Mouse (Mus musculus) spleen, embryonic (tissue): ENCODE measurements around the gene Egr2.

Experiments
- CTCF ChIA-PET: fragments of 350-600 bp; sonication (Branson Sonifier 250); formaldehyde crosslinking; loops from one replicate; lab custom pipeline; 2022; lab: Charles Lee

Egr2 gene

DNA sequence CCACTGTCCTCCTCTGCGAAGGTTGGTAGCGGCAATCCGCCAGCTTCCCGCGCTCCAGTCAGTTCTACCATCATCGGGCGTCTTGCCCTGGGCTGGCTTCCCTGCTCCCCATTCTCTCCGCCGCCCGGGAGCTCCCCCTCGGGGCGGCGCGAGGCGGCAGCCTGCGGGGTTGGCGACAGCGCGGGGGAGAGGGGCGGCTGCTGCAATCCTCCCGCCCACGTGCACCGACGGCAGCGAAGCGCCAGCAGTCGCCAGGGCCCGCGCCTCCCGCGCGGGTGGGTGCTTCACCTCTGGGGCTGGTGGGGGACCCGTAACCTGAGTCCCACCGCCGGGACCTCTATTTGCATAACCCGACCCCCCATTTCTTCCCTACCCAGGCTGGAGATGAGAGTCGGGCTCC lies at the start of gene Egr2:
Egr2 (plus strand) TSS at position 220 of the 400 bp plus-strand sequence.
- CTCF ChIA-PET = interaction anchor here (0.5 to 0.9 kb wide), 2 partner anchors 58 to 217 kb away, joined by 3 to 12 read pairs; no protein-coding TSS in a partner anchor

DNA sequence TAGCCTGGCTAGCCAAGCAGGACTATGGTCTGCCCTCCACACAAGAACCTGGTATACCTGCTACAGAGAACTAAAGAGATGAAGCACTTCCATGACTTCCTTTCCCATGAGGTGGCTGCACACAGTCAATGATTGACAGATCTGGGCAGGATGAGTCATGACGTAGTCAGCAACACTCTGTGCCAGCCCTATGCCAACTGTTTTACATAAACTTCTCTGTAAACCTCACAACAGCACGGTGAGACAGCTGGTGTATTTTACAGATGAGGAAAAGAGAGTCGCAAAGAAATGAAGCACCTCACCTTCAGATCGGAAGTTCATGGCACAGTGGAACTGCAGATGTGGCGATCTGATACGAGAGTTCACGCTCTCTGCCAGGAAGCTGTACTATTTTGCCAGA lies 47.8 kb upstream of the Egr2 start:
- CTCF ChIA-PET = no interaction called here

DNA sequence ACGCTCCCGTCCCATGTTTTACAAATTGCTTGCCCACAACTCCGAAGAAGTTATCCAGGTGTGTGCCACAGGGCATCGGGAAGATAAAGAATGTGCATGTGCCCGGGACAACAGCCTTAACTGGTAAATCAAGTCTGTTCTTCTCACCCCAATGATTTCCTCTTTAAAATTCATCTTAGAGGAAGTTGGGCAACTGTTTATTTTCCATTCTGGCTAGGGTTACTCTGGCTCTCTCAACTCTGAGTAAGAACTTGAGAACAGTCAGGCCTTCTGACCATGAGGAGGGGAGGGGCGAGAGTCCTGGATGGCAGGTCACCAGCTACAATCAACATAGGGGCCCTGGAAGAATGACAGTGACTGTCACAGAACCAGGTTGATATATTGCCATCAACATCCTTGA lies 45.4 kb upstream of the Egr2 start:
- CTCF ChIA-PET = no interaction called here

DNA sequence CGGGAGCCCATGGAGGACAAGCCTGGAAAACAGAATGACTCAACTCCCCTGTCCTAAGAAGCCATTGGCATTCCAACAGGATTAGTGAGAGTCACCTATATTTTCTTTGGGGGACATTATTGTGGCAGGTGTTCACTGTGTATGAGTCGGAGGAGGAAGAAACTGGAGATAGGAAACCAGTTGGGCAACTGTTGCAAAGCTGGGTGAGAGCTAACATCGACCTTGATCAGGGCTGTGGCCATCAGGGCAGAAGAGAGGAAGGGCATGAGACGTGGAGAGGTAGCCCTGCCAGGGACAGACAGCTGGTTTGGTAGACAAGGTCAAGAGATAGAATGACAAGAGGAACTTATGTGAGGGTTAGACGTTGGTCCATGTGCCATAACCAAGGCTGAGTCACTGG lies 44.6 kb upstream of the Egr2 start:
- CTCF ChIA-PET = interaction anchor here (0.6 kb wide), 1 partner anchor 787 kb away, joined by 3 read pairs; no protein-coding TSS in a partner anchor

DNA sequence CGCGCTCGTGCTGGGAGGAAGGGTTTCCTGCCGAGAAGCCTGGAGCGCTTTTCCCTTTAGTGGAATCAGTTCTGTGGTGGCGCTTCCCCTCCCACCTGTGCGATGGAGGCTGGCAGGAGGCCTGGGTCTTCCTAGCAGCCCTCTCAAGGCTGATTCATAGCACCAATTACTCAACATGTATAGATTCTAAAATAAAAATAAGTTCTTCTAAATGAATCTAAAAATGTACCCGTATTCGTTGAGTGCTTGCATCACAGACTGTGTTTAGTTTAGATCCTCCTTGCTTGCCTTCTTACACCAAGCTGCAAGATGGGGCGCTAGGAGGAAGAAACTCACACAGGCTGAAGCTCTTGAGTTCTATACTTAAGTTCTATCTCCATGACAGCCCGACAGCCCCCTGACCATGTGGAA lies 43.1 kb upstream of the Egr2 start:
- CTCF ChIA-PET = no interaction called here

DNA sequence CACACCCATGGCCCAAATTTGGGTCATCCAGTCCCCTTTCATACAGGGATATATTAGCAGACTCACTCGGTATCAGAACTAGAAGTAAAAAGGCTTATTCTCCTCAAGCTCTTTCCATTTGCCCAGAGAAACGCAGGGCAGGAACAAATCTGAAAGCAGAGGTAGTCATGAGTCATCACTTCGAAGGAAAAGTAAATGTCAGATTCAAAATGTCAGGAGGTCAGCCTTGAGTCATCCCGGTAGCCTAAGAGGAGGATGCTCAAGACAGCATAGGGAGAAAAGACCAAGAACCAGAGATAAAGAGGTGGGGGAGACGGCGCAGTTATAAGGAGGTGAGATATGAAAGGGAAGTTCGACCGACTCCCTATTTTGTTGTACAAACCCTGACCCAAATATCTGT lies 41.7 kb upstream of the Egr2 start:
- CTCF ChIA-PET = no interaction called here

DNA sequence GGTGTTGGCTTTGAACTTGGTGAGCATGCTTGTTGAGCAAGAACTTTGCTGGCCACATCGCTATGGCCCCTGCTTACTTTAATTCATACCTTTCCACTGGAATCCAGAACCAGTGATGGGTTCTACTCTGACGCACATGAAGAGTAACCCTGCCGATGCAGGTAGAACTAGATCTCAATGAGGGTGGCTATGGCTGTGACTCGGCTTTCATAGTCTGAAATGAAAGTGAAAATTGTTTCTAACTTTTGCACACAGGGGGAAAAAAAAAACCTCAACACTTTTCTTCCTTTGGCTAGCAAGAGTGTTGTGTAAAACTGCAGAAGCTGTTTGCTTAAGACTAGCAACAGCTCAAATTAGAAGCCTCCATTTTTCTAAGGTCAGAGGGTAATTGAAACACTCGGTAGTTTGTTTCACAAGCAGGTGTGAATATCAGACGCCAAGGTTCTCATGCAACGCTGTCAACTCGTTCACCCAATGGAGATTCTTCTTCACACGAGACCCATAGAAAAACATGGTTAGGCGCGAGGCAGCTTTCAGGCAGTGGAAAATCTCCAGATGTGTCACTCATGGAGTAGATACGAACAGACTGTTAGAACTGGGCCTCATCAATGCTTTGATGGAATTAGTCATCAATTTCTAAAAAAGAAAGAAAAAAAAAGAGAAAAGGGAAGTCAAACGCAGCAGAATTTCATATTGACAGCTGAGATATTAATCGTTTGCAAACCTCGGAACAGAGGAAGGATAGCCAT lies 38.0 kb upstream of the Egr2 start:
- CTCF ChIA-PET = no interaction called here

DNA sequence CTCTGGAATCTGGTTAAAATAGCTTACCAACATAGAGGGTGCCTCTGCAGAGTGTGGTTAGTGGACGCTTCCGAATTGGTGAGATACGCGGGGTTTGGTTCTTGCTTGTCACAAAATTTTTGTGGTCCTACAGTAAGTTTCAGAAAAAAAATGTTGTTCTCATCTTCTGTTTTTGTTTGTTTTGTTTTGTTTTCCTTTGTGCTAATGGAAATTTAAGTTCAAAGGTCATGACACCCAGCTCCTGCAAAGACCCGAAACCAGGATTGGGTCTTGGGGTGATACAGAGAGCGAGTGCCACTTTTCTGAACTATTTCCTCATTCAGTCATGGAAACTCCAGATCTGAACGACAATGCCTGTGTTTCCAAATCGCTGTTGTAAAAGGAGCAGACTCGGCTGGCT lies 37.3 kb upstream of the Egr2 start:
- CTCF ChIA-PET = no interaction called here

DNA sequence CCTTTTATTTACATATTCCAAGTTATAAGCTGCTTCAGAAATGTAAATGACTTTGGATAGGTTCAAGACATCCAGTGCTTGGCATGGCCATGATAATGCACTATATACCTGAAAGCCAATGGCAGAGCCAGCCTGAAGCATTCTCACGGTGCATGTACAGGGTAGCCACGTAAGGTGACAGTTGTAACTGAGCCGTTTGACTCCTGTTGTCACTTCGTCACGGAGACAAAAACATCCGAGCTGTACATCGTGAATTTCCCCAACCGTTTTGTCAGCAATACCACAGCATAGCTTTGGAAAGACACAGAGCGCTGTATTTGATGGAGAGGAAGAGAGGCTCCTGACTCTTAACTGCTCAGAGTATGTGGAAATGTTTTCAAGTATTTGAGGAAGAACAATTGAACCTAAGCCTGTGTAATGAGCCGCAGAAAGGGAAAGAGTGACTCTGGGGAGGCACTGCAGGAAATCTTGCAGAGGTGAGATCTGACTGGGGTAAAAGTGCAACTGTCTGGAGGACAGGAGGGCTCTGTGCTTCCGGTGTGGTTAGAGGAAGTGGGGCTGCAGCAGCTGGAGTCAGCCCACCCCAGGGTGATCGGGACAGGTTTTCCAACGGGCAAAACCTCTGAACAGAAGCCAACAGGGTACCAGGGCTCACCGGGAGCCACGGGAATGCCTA lies 31.8 kb upstream of the Egr2 start:
- CTCF ChIA-PET = no interaction called here

DNA sequence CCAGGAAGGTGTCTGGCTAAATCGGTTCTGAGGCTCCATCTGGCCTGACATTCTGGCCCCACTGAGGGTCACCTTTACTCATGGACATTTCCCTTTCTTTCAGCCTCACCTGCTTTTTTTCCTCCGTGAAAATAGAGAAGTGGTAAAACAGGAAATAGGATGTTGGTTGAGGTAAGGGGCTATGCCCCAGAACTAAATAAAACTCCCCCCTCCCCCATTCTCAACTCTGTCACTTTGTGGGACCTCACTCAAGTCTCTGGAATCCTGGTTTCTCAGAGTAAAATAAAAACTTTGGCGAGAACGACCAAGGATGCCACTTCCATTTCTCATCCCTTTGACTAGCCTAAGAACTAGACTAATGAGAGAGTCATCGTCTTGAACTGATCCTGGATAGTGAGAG lies 31.2 kb upstream of the Egr2 start:
- CTCF ChIA-PET = interaction anchor here (0.6 kb wide), 1 partner anchor 556 kb away, joined by 4 read pairs; no protein-coding TSS in a partner anchor

DNA sequence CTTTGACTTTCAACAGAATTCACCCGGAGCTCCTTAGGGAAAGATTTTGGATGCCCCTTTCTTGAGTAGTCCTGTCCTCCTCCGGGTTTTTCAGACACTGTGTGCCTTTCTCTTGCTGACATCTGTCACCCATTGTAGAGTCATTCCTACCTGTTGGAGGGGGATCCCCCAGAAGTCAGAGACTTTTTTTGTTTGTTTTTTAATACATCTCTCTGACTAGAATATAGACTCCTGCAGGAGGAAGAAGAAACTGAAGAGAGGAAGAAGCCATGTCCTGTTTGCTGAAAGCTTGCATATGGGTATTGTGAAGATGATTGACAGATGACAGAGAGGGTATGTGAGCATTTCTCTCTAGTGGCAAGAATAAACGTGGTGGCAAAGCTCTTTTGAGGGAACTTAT lies 30.0 kb upstream of the Egr2 start:
- CTCF ChIA-PET = no interaction called here

DNA sequence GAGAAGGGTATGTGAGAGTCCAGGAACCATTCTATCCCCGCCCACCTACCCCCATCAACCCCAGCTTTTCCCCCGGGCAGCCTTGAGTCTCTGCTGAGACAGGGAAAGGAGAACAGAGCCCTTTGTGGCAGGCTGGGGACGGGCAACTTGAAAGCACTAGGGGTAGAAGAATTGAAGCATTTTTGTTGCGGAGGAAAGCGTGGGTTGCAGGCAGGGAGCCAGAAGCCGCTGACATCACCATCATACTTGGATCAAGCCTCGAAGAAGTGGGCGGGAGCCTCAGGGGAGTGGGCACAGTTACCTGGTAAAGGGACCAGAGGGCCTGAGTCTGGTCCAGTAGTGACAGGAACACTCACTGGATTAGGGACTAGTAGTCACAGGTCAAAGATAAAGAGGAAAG lies 23.1 kb upstream of the Egr2 start:
- CTCF ChIA-PET = no interaction called here

DNA sequence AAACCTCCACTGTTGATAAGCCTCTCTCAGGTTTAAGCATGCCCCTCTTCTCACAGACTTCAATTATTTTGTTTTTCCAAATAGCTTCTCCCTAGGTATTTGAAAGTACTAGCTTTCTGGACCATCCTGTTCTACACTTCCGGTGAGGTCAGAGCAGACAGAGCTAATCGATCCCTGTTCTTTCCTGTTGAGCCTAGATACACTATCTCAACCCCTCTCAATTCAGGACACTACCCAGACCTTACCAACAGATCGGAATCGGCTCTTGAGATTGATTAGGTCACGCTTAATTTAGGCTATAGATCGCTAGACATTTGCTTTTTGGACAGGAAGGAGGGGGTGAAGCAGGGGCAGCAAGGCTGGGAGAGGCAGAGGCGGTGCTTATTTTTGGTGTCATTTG lies 22.4 kb upstream of the Egr2 start:
- CTCF ChIA-PET = no interaction called here

DNA sequence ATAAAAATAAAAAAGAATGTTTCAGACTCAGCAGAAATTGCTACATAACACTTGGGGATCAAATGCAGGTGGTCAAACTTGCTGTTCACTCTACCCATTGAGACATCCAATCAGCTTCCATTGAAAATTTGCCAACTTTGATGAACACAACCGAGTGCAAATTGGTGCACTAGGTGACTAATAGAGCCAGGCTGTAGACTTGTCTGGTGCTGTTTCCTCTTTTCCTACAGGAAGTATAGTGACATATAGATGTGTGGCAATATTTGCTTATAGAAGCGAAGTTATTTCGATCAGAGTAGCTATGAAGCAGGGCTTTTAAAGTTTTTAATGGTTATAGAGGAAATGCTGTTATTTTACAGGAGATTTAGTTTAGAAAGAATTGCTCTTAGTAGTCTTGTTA lies 16.5 kb upstream of the Egr2 start:
- CTCF ChIA-PET = interaction anchor here (0.6 kb wide), 1 partner anchor 160 kb away, joined by 14 read pairs; no protein-coding TSS in a partner anchor

DNA sequence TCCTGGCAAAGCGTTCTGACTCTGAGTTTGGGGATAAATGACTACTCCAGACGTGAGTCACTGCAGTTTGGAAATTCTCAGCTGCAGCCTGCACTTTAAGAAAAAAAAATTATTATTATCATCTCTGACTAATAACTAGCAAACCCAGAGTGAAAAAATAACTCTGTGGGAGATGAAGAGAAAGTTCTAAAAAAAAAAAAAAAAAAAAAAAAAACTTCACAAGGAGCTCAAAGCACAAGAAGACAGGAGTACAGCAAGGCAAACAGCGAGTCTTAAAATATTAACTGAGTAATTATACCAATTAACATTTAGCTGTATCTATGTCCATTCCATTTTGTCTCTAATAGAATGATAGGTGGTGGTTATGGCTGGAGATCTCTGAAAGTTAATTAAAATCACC lies 11.1 kb upstream of the Egr2 start:
- CTCF ChIA-PET = no interaction called here

DNA sequence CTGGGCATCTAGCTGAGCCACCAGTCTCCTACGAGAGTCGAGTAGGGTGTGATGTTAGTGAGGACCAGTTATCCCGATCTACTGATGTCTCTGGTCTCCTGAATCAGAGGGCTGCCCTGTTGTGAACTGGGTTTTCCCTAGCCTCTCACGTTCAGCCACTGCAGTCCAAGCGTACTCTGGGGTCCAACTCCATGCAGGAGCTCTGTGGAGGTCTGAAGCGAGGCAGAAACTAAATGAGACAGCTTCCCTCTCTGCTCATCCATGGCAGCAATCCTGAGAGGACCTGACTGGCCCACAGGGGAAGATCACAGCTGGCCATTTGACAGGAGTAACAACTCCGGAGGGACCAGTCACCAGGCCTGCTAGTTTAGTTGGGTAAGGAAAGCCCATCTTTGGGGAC lies 10.6 kb upstream of the Egr2 start:
- CTCF ChIA-PET = no interaction called here

DNA sequence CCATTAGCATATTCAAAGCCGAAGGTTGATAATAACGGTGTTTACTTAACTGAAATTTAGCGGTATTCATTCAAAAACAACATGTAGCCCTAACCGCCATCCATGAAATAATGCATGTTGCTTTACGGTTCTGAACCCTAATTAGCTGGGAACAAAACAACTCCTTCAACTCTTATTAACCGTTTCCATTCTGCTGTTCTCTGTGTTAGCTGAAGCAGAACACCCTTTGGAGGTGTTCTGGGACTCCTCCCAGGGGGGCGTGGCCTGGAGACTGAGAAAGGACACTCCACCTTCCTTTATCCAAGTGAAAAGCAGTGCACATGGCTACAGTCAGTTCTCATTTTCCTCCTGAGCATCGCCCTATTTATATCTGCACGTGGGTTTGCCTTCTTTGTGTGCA lies 8.8 kb upstream of the Egr2 start:
- CTCF ChIA-PET = no interaction called here

DNA sequence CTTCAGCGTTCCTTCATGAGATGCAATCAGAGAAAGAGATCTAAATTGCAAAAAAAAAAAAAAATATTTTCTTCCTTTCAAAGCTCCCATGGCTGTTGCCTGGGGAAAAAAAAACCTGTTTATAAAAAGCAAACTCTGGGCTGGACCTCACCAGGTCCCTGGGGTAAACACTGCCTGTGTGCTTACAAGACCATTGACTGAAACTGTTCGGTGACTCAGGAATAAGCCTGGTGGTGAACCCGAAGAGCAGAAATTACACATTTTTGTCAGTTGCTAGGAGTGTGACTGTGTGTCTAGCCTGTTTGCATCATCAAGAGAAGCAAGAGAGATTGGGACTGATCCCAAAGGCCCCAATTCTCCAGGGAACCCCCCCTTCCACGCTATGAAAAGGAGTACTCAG lies 5.5 kb upstream of the Egr2 start:
- CTCF ChIA-PET = interaction anchor here (0.6 kb wide), 1 partner anchor 200 kb away, joined by 3 read pairs; no protein-coding TSS in a partner anchor

DNA sequence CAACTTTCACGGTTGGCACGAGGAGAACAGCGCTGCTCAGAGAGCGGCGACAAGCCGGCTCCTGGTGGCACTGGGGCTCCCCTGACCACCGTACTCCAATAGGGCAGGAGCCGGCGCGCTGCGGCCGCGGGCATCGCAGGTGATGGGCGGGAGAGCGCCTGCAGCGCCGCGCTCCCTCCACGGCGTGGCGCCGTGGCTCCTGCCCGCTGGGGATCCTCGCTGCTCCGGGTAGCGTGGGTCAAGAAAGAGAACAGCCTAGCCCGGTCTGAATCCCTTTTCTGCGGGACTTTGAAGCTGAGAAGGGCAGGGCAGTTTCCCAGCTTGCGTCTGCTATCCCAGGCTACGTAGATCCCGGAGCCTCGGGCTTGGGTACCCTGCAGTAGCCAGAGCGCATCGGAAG lies 697 bp downstream of the Egr2 start:
- CTCF ChIA-PET = interaction anchor here (0.7 to 2.0 kb wide), 6 partner anchors 12 to 324 kb away, joined by 3 to 7 read pairs (median 4); partner anchors contain the start of gene Ado

DNA sequence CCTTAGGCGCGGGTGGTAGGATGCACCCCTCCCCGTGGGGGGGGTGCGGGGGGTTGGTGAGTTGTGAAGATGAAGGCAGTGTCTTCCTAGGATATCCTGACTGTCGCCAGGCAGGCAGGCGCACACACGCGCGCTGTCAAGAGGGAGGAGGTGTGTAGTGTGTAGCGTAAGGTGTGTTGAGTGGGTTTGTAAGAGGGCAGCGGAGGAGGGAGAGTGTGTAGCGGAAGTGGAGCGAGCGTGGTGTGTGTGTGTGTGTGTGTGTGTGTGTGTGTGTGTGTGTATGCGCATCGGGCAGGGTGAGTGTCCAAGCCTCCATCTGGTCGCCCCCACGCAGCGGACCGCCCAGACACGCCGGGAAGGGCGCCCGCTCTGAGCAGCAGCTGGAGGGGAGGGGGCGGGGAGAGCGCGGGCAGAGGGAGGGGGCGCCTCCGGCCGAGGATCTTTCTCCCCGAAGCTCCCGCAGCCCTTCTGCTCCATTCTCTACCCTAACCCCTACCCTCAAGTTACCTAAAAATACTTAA lies 1.4 kb downstream of the Egr2 start:
- CTCF ChIA-PET = interaction anchor here (0.6 to 2.0 kb wide), 10 partner anchors 12 to 326 kb away, joined by 3 to 7 read pairs (median 4); partner anchors contain the start of gene Ado

DNA sequence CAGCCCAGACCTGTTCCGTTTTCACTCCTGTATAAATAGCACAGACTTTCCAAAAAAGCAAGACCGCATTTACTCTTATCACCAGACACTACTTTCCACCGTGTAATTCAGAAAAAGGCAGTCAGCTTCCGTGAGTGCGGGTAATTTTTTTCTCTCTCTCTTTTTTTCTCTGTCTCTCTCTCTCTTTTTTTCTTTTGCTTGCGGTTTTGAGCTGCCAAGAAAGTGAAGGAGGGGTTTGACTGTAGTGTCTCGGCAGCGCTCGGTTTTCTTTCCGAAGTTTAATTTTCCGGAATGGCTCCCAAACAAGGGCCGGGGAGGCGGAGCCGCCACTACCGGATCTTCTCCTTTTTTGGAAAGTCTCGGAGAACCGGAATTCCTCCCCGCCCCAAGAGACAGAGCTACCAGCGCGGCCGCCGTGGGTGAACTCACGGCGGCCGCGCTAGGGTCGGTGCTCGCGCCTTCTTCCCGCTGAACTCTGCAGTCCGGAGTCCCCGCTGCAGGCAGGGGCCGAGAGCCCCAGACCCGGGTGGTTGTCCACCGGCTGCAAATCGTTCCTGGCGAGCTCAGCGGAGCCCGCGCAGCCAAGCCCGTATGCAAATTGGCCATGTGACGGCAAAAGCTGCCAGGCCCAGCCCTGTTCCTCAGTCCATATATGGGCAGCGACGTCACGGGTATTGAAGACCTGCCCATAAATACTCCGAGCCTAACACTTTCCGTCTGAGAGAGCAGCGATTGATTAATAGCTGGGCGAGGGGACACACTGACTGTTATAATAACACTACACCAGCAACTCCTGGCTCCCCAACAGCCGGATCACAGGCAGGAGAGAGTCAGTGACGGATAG lies 2.1 kb downstream of the Egr2 start:
- CTCF ChIA-PET = interaction anchor here (0.6 to 2.4 kb wide), 7 partner anchors 12 to 386 kb away, joined by 3 to 15 read pairs (median 5); partner anchors contain the start of gene Ado
